Mouse (Mus musculus) neural tube, embryonic 15.5 days (tissue): Measurements from ENCODE around the gene Znfx1. TPM values are rescaled to one million over a fixed set of nuclear protein-coding genes. Genes with fewer than 3 reads are reported as not detected.

Experiments used
- ATAC-seq: fragments of 200-750 bp; cut with Nextera tagmentation; 2 replicates; pipeline ENCODE4 v1.8.0; 2017; ENCODE audit warnings: mild to moderate bottlenecking, moderate TSS enrichment, moderate library complexity; ENCODE audit not compliant: low FRiP score
- H3K27ac ChIP-seq: fragments of 300-500 bp; sonication (generic); replicated peaks from 2 replicates; pipeline ENCODE4 v1.5.1; 2015; ENCODE audit warnings: mild to moderate bottlenecking, inconsistent platforms
- H3K27me3 ChIP-seq: fragments of 300-500 bp; sonication (generic); replicated peaks from 2 replicates; pipeline ENCODE4 v1.6.1; 2015; ENCODE audit warnings: inconsistent platforms
- H3K36me3 ChIP-seq: fragments of 300-500 bp; sonication (generic); 2 replicates; pipeline ENCODE4 v1.6.1; 2015; ENCODE audit warnings: inconsistent platforms
- H3K4me1 ChIP-seq: fragments of 300-500 bp; sonication (generic); 2 replicates; pipeline ENCODE4 v1.6.1; 2015; ENCODE audit warnings: inconsistent platforms
- H3K4me2 ChIP-seq: fragments of 300-500 bp; sonication (generic); 2 replicates; pipeline ENCODE4 v1.6.1; 2015; ENCODE audit warnings: inconsistent platforms, mild to moderate bottlenecking, moderate library complexity
- H3K4me3 ChIP-seq: fragments of 300-500 bp; sonication (generic); replicated peaks from 2 replicates; pipeline ENCODE4 v1.5.1; 2015; ENCODE audit warnings: mild to moderate bottlenecking, inconsistent platforms
- H3K9ac ChIP-seq: fragments of 300-500 bp; sonication (generic); replicated peaks from 2 replicates; pipeline ENCODE4 v1.6.1; 2015; ENCODE audit warnings: mild to moderate bottlenecking, inconsistent platforms
- H3K9me3 ChIP-seq: fragments of 300-500 bp; sonication (generic); replicated peaks from 2 replicates; pipeline ENCODE4 v1.6.1; 2016; ENCODE audit warnings: inconsistent platforms
- WGBS: fragments of 180-500 bp; shearing (Covaris S2); methylation state at CpG from one replicate; pipeline ENCODE4 v1.1.7; 2015; ENCODE audit warnings: mixed read lengths; 5-methylcytosine and 5-hydroxymethylcytosine counted together
- polyA plus RNA-seq: library from polyadenylated mRNA; unstranded; fragments of >200 nt; fragmentation: Nextera tagmentation; extraction: Ambion mirVana; gene quantifications from 2 replicates; pipeline ENCODE4 v1.2.1, GENCODE M21; 2015

The Znfx1 gene
- 8.4 and 8.8 TPM in 2 replicates for polyA plus RNA-seq

GRCm38 (mm10) chr2:167062965-167063880 is at the start of gene Znfx1:
Gene Znfx1 (minus strand): TSS chr2:167063015.
- H3K9me3 ChIP-seq: no peaks in the 10 kb centered on the region
- peak within 1 kb of the TSS; percentile 96 for H3K9ac ChIP-seq
- H3K4me2 ChIP-seq: peak within 1 kb of the TSS; percentile 83
- peaks cover 28% of the 10 kb centered on the region for H3K36me3 ChIP-seq
- no peaks in the 10 kb centered on the region for H3K27me3 ChIP-seq
- H3K27ac ChIP-seq: peak within 1 kb of the TSS; percentile 95
- peaks cover 46% of the 10 kb centered on the region for H3K4me1 ChIP-seq
- peak; percentile 93 for ATAC-seq
- peak within 1 kb of the TSS; percentile 88 for H3K4me3 ChIP-seq
- whole genome bisulfite sequencing: under 1% methylated on average over 57 of the region's 57 CpGs

GRCm38 (mm10) chr2:167112259-167112658 is 49.4 kb upstream of the Znfx1 start:
- 64% methylated on average over 7 of the region's 7 CpGs for whole genome bisulfite sequencing
- 0 out of 2 replicates have a peak, but pooled peaks have one; percentile 55 for ATAC-seq
- Histone ChIP-seq H3K9ac (0 out of 2 replicates have a peak overlapping the region, but pooled peaks have one; percentile 20), H3K27ac (no peak overlapping the region), H3K36me3 (no peaks in the 10 kb centered on the region), H3K4me1 (peaks cover 6% of the 10 kb centered on the region; the same call in 1 of the 2 replicates), H3K27me3 (no peaks in the 10 kb centered on the region), H3K9me3 (no peaks in the 10 kb centered on the region), H3K4me3 (no peak overlapping the region), H3K4me2 (no peak overlapping the region)

GRCm38 (mm10) chr2:167109506-167109905 is 46.7 kb upstream of the Znfx1 start:
- no peak overlapping the region for H3K4me2 ChIP-seq
- H3K36me3 ChIP-seq: peaks cover 16% of the 10 kb centered on the region
- no peak for ATAC-seq
- H3K4me3 ChIP-seq: no peak overlapping the region
- peaks cover 6% of the 10 kb centered on the region; the same call in 1 of the 2 replicates for H3K4me1 ChIP-seq
- no peaks in the 10 kb centered on the region for H3K27me3 ChIP-seq
- H3K27ac ChIP-seq: no peak overlapping the region
- no peaks in the 10 kb centered on the region for H3K9me3 ChIP-seq
- 82% methylated on average over 8 of the region's 8 CpGs for WGBS
- no peak overlapping the region for H3K9ac ChIP-seq

- H3K9me3 ChIP-seq: no peaks in the 10 kb centered on the region
- H3K9ac ChIP-seq: no peak overlapping the region
- no peak overlapping the region for H3K4me2 ChIP-seq
- no peak overlapping the region for H3K27ac ChIP-seq
- no peaks in the 10 kb centered on the region for H3K27me3 ChIP-seq
- H3K36me3 ChIP-seq: peaks cover 18% of the 10 kb centered on the region
- H3K4me3 ChIP-seq: no peak overlapping the region
- no peaks in the 10 kb centered on the region for H3K4me1 ChIP-seq
- no peak for ATAC-seq
- 79% methylated on average over 7 of the region's 7 CpGs for WGBS
Observed at GRCm38 (mm10) chr2:167103546-167103945, 40.7 kb upstream of the Znfx1 start.

GRCm38 (mm10) chr2:167101743-167102441 is 39.1 kb upstream of the Znfx1 start:
- Histone ChIP-seq H3K9me3 (no peaks in the 10 kb centered on the region), H3K4me1 (no peaks in the 10 kb centered on the region), H3K4me3 (no peak overlapping the region), H3K9ac (no peak overlapping the region), H3K4me2 (no peak overlapping the region), H3K27me3 (no peaks in the 10 kb centered on the region), H3K36me3 (peaks cover 18% of the 10 kb centered on the region), H3K27ac (no peak overlapping the region)
- WGBS: 77% methylated on average over 17 of the region's 17 CpGs
- ATAC-seq: no peak

GRCm38 (mm10) chr2:167094688-167095087 is 31.9 kb upstream of the Znfx1 start:
- H3K27me3 ChIP-seq: no peaks in the 10 kb centered on the region; the same call in 1 of the 2 replicates
- H3K4me2 ChIP-seq: no peak overlapping the region
- no peak for ATAC-seq
- H3K4me1 ChIP-seq: 0 out of 2 replicates have a peak, but pooled peaks cover 3% of the 10 kb centered on the region
- no peak overlapping the region for H3K27ac ChIP-seq
- WGBS: 93% methylated on average over 4 of the region's 4 CpGs
- H3K4me3 ChIP-seq: no peak overlapping the region
- H3K9me3 ChIP-seq: no peaks in the 10 kb centered on the region
- no peak overlapping the region for H3K9ac ChIP-seq
- H3K36me3 ChIP-seq: no peaks in the 10 kb centered on the region

GRCm38 (mm10) chr2:167093171-167093900 is 30.5 kb upstream of the Znfx1 start:
- H3K9ac ChIP-seq: no peak overlapping the region
- H3K27me3 ChIP-seq: no peaks in the 10 kb centered on the region; the same call in 1 of the 2 replicates
- 0 out of 2 replicates have a peak, but pooled peaks cover 3% of the 10 kb centered on the region for H3K4me1 ChIP-seq
- no peak for ATAC-seq
- 90% methylated on average over 13 of the region's 13 CpGs for WGBS
- H3K4me2 ChIP-seq: no peak overlapping the region
- no peak overlapping the region for H3K27ac ChIP-seq
- no peak overlapping the region for H3K4me3 ChIP-seq
- H3K36me3 ChIP-seq: no peaks in the 10 kb centered on the region
- no peaks in the 10 kb centered on the region for H3K9me3 ChIP-seq

- H3K9ac ChIP-seq: no peak overlapping the region
- no peak for ATAC-seq
- no peaks in the 10 kb centered on the region for H3K36me3 ChIP-seq
- WGBS: 52% methylated on average over 1 of the region's 1 CpGs
- H3K27ac ChIP-seq: no peak overlapping the region
- no peak overlapping the region for H3K4me3 ChIP-seq
- no peaks in the 10 kb centered on the region for H3K9me3 ChIP-seq
- H3K4me1 ChIP-seq: peaks cover 3% of the 10 kb centered on the region; the same call in 1 of the 2 replicates
- H3K4me2 ChIP-seq: no peak overlapping the region
- H3K27me3 ChIP-seq: no peaks in the 10 kb centered on the region; the same call in 1 of the 2 replicates
Observed at GRCm38 (mm10) chr2:167090271-167090670, 27.5 kb upstream of the Znfx1 start.

GRCm38 (mm10) chr2:167086836-167087235 is 24.0 kb upstream of the Znfx1 start:
- H3K9me3 ChIP-seq: no peaks in the 10 kb centered on the region
- H3K36me3 ChIP-seq: no peaks in the 10 kb centered on the region
- no peak for ATAC-seq
- H3K27ac ChIP-seq: no peak overlapping the region
- no peak overlapping the region for H3K4me3 ChIP-seq
- no peak overlapping the region for H3K9ac ChIP-seq
- H3K4me2 ChIP-seq: no peak overlapping the region
- H3K4me1 ChIP-seq: peaks cover 3% of the 10 kb centered on the region; the same call in 1 of the 2 replicates
- H3K27me3 ChIP-seq: no peaks in the 10 kb centered on the region; the same call in 1 of the 2 replicates
- 89% methylated on average over 5 of the region's 5 CpGs for WGBS

- Histone ChIP-seq H3K36me3 (no peaks in the 10 kb centered on the region), H3K4me3 (no peak overlapping the region), H3K9me3 (no peaks in the 10 kb centered on the region), H3K9ac (no peak overlapping the region), H3K27me3 (no peaks in the 10 kb centered on the region; the same call in 1 of the 2 replicates), H3K27ac (no peak overlapping the region), H3K4me2 (no peak overlapping the region), H3K4me1 (peaks cover 8% of the 10 kb centered on the region; the same call in 1 of the 2 replicates)
- WGBS: 70% methylated on average over 11 of the region's 11 CpGs
- no peak for ATAC-seq
Observed at GRCm38 (mm10) chr2:167086092-167086491, 23.3 kb upstream of the Znfx1 start.

- Histone ChIP-seq H3K4me3 (no peak overlapping the region), H3K36me3 (no peaks in the 10 kb centered on the region), H3K4me2 (no peak overlapping the region), H3K27ac (no peak overlapping the region), H3K27me3 (no peaks in the 10 kb centered on the region), H3K9me3 (no peaks in the 10 kb centered on the region), H3K9ac (no peak overlapping the region), H3K4me1 (peaks cover 18% of the 10 kb centered on the region)
- 23% methylated on average over 4 of the region's 4 CpGs for WGBS
- ATAC-seq: 0 out of 2 replicates have a peak, but pooled peaks have one; percentile 31
Observed at GRCm38 (mm10) chr2:167081639-167082038, 18.8 kb upstream of the Znfx1 start.
